Mouse (Mus musculus) spleen, adult 10 weeks (tissue): ENCODE measurements around the gene Gin1. TPM values are rescaled to one million over a fixed set of nuclear protein-coding genes. Genes with fewer than 3 reads are reported as not detected.

Experiments
- polyA plus RNA-seq: library from polyadenylated mRNA; stranded (reverse); fragments of 350-450 nt; fragmentation: Illumina TruSeq; extraction: RNeasy Lipid Tissue Mini Kit (QIAGEN cat#74804); gene quantifications from one replicate; pipeline ENCODE4 v1.2.3, GENCODE M21; 2015; ENCODE audit warnings: low replicate concordance; ENCODE audit not compliant: insufficient read depth

Gin1 gene
- polyA plus RNA-seq = 22.7 TPM

DNA sequence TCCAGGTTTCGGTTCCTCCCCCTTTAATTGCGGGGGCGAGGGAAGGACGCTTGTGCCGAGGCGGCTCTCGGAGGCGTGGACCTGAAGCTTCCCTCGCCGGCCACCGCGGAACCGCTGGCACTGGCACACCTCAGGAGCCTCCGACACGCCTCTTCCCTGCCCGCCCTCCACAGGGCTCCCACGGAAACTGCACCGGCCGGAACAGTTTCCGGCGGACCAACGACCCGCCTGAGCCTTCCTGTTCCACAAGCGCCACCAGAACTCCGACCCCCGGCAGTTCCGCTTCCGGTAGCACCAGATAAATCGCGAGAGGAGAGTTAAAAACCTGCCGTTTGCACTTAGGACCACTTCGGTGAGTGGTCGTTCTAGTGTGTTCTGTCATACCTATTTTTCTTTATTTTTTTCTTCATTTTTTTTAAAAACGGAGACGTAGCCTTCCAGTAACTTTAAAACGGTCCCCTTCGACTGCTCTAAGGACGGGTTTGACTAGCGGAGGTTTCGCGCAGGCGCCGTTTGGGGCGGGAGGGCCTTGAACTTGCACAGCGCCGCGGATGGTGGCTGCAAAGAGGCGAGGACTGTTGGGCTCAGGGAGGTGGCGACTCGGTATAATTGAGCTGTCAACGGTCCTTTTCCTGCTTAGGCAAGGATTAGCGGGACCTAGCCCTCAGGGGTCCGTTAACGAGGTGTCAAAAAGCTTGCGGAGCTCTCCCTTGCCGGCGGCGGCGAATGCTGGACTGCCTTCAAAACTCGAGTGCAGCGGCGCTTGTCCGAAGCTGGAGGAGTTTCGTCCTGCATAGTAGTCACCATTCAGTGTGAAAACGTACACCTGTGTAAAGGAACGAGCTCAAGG is at the start of gene Gin1, which contains the start of gene Ppip5k2:
Gene Gin1 (plus strand): TSS at position 269 of the 850 bp plus-strand sequence.
Gene Ppip5k2 (minus strand): TSS at position 508 of the 850 bp plus-strand sequence.

Other genes starting within 250 kb of the Gin1 start
- 66.9 TPM for gene D1Ertd622e, start 108.1 kb upstream of the Gin1 start, polyA plus RNA-seq
- 43.3 TPM for gene Ppip5k2, start 239 bp downstream of the Gin1 start, polyA plus RNA-seq